Mouse (Mus musculus) stomach, postnatal 0 days (tissue): Measurements from ENCODE around the gene Wars2.

ENCODE experiments used
- CTCF ChIP-seq: IDR thresholded peaks from 2 replicates; pipeline ENCODE4 v1.5.1; 2016; ENCODE audit warnings: antibody characterized with exemption, low read depth, mild to moderate bottlenecking, moderate library complexity
- EP300 ChIP-seq: optimal IDR thresholded peaks from 2 replicates; pipeline ENCODE3; 2016; ENCODE audit warnings: antibody characterized with exemption

DNA sequence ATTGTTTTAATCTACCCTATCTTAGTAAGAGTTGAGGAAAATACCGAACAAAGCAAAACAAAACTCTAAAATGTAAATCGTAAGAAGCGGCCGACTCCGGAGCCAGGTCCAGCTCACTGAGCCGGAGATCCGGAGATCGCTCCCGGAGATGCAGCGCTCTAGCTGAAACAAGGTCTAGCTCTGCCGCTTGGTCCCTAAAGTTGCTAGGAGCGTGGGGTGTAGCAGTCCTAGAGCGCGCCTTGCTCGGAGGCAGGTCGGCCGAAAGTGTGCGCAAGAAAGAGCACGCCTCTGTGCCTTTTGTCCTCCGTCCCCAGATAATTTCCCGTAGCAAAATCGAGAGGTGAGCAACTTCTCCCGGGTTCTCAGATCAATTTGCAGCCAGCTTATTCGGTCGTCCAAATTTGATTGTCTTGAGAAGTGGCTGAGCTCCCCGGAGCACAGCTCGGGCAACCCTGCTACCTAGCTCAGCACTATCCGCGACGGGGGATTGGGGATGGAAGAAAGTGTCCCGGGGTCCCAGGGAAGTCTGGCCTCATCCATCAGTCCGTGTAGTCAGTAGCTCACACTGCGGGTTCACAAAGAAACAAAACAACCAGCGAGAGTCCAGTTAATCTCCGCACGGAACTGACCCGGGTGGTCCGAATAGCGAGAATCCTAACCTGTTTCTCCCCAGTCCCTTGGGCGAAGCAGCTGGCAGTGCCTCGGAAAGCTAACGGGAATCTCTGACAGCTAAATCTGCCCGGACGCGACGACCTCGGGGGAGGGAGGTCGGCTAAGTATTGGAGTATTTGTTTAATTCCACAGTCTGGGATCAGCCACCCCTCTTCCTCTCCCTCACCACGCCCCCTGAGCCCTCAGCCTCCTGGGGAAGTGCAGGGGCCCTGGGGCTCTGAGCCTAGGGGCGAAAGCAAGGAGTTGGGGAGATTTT lies 100.2 kb downstream of the Wars2 start:
- TF ChIP-seq EP300 (no peak), CTCF (no peak)
